ENCODE assay signal across 33 mouse cellular contexts in the genomic region with DNA sequence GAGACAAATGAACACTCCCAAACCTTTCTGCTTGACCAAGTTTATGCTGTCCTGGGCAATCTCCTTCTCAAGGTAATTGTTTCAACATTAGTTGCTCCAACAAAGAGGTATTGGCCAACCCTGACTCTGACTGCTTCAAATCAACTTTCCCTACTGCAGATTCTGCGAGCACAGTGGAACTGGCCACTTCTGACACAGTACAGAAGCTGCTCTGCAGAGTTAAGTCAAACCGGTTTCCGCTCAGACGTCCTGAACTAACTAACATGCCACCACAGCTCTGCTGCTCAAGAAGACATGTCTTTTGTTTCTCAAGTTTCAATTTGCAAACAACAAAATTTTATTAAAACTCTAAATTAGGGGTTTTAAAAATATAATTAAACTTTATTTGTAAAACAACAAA. TPM values are rescaled to one million over a fixed set of nuclear protein-coding genes. Genes with fewer than 3 reads are reported as not detected.
DNase-seq lines count a peak whose midpoint lies in the region; ATAC-seq and TF ChIP-seq lines count a peak whose summit lies in the region.
"Had no signal": no experiment of that assay in that cellular context is flagged by ENCODE, and none has a peak within 500 bp of the region (broad histone marks: within the 10 kb centered on the region; RNA-seq: fewer than 3 reads in every experiment).

No protein-coding gene starts in this region.

- peak; percentile 8 for DNase-seq in kidney, postnatal 10 days
- DNase-seq in kidney, postnatal 25 days = no peak
- DNase-seq in adipocyte (ENCODE audit: low spot score) = peak; percentile 46
- peak; percentile 45 for DNase-seq in gonadal fat pad, adult 2 months (ENCODE audit: low read depth)
- DNase-seq in lung, postnatal 25 days (ENCODE audit: low spot score) = peak; percentile 50
- no peak for DNase-seq in left cerebral cortex, adult 2 months (ENCODE audit: extremely low spot score in 1 of 2, low spot score in 2 of 2)
- DNase-seq in liver, postnatal 0 days = no peak
- DNase-seq: cerebellum, adult 2 months; cerebellum, postnatal 14 days; forebrain, postnatal 0 days; gastrocnemius, postnatal 10 days; kidney, adult 18-20 months; kidney, postnatal 4 days; right cerebral cortex, postnatal 4 days; thymus, postnatal 4 days had no signal

- no peak overlapping the region for H3K4me2 ChIP-seq in liver, postnatal 0 days (ENCODE audit: low read depth, low read length)
- H3K4me2 ChIP-seq: embryonic facial prominence, embryonic 15.5 days; forebrain, embryonic 12.5 days; heart, embryonic 15.5 days; kidney, embryonic 15.5 days; limb, embryonic 12.5 days; liver, embryonic 12.5 days; lung, embryonic 15.5 days; midbrain, embryonic 12.5 days; neural tube, embryonic 12.5 days had no signal

- WGBS in liver, postnatal 0 days (ENCODE audit: insufficient replicate concordance) = 81% methylated on average over 4 of the region's 4 CpGs

- no peak overlapping the region for H3K27ac ChIP-seq in left cerebral cortex, adult 2 months
- H3K27ac ChIP-seq in liver, postnatal 0 days (ENCODE audit: low read depth) = no peak overlapping the region
- H3K27ac ChIP-seq: embryonic facial prominence, embryonic 15.5 days; forebrain, embryonic 12.5 days; heart, embryonic 10.5 days; heart, embryonic 15.5 days; kidney, embryonic 15.5 days; limb, embryonic 12.5 days; liver, embryonic 12.5 days; lung, embryonic 15.5 days; midbrain, embryonic 12.5 days; neural tube, embryonic 12.5 days had no signal

- H3K27me3 ChIP-seq in liver, postnatal 0 days (ENCODE audit: insufficient read depth, low read length) = no peaks in the 10 kb centered on the region
- H3K27me3 ChIP-seq: embryonic facial prominence, embryonic 15.5 days; forebrain, embryonic 12.5 days; heart, embryonic 15.5 days; kidney, embryonic 15.5 days; limb, embryonic 12.5 days; liver, embryonic 12.5 days; lung, embryonic 15.5 days; megakaryocyte, embryonic 14.5 days; midbrain, embryonic 12.5 days; neural tube, embryonic 12.5 days had no signal

- H3K36me3 ChIP-seq in liver, postnatal 0 days (replicated peaks; ENCODE audit: insufficient read depth, low read length) = peaks cover 4% of the 10 kb centered on the region

- H3K9ac ChIP-seq in liver, postnatal 0 days (replicated peaks) = no peak overlapping the region
- H3K9ac ChIP-seq: embryonic facial prominence, embryonic 15.5 days; forebrain, embryonic 12.5 days; forebrain, postnatal 0 days; heart, embryonic 15.5 days; kidney, embryonic 15.5 days; limb, embryonic 12.5 days; liver, embryonic 12.5 days; lung, embryonic 15.5 days; midbrain, embryonic 12.5 days; neural tube, embryonic 12.5 days had no signal

- intact Hi-C loops in left cerebral cortex, adult 2 months (cut with DNase I) = no loop called here

- H3K4me1 ChIP-seq in liver, postnatal 0 days (ENCODE audit: insufficient read depth) = peaks cover 7% of the 10 kb centered on the region

- H3K9me3 ChIP-seq in liver, postnatal 0 days (ENCODE audit: low read length) = no peaks in the 10 kb centered on the region
- H3K9me3 ChIP-seq: embryonic facial prominence, embryonic 15.5 days; forebrain, embryonic 12.5 days; heart, embryonic 10.5 days; heart, embryonic 15.5 days; kidney, embryonic 15.5 days; limb, embryonic 12.5 days; liver, embryonic 12.5 days; lung, embryonic 15.5 days; megakaryocyte, embryonic 14.5 days; midbrain, embryonic 12.5 days; neural tube, embryonic 12.5 days had no signal

- ATAC-seq in liver, postnatal 0 days = no peak
- ATAC-seq: CD4-positive, CD25-positive, alpha-beta regulatory T cell, adult 4 months; forebrain, postnatal 0 days; hindbrain, embryonic 16.5 days; liver, embryonic 12.5 days had no signal

- no peak for TF ChIP-seq EP300 in liver, postnatal 0 days (IDR thresholded peaks at IDR 0.05; ENCODE audit: low read depth)

- H3K4me3 ChIP-seq in left cerebral cortex, adult 2 months = no peak overlapping the region
- no peak overlapping the region for H3K4me3 ChIP-seq in liver, postnatal 0 days (ENCODE audit: low read depth, low read length)
- H3K4me3 ChIP-seq: embryonic facial prominence, embryonic 15.5 days; forebrain, embryonic 12.5 days; heart, embryonic 10.5 days; heart, embryonic 15.5 days; kidney, embryonic 15.5 days; limb, embryonic 12.5 days; liver, embryonic 12.5 days; lung, embryonic 15.5 days; megakaryocyte, embryonic 14.5 days; midbrain, embryonic 12.5 days; myocyte; neural tube, embryonic 12.5 days had no signal

- no peak for TF ChIP-seq CTCF in left cerebral cortex, adult 2 months (IDR thresholded peaks at IDR 0.05)
- TF ChIP-seq CTCF in liver, postnatal 0 days (IDR thresholded peaks at IDR 0.05; ENCODE audit: low read depth) = no peak

RNA-seq across cellular contexts. Expression of gene Copg2, which starts 3.5 kb away (rescaled TPM):
- polyA plus RNA-seq in gonadal fat pad, adult 2 months (2012; rRNA removed) = 26.8 and 26.9 TPM in 2 replicates
- 10 to 100 TPM; 75.2 to 81.9 TPM for total RNA-seq in left cerebral cortex, adult 2 months (2021)
- 6.3 and 6.6 TPM in 2 replicates for polyA plus RNA-seq in liver, postnatal 0 days (2015; fragmentation: Nextera tagmentation; extraction: Ambion mirVana)

RNA-seq across cellular contexts. Expression of gene Tsga13, which starts 22.3 kb away (rescaled TPM):
- polyA plus RNA-seq in gonadal fat pad, adult 2 months (2012; rRNA removed) = 0.31 and 0.65 TPM in 2 replicates
- not detected for total RNA-seq in left cerebral cortex, adult 2 months (2021)
- not detected in 2 replicates for polyA plus RNA-seq in liver, postnatal 0 days (2015; fragmentation: Nextera tagmentation; extraction: Ambion mirVana)
- total RNA-seq: adrenal gland, adult 18-20 months; forebrain, postnatal 0 days; granulocyte monocyte progenitor cell, adult 5-6 weeks; heart, postnatal 25 days had no signal
- polyA plus RNA-seq: CD4-positive, CD25-positive, alpha-beta regulatory T cell, adult 4 months; cerebellum, adult 2 months; embryonic facial prominence, embryonic 15.5 days; heart, embryonic 10.5 days; hindbrain, embryonic 11.5 days; limb, embryonic 12.5 days; liver, embryonic 12.5 days; midbrain, embryonic 12.5 days; myocyte; neural tube, embryonic 12.5 days had no signal

Comparison
In these comparisons a context has a peak if more than half of its experiments do, and no peak if none do; other contexts are left out.
1. DNase-seq: peak in kidney, postnatal 10 days (single experiment), adipocyte (single experiment), gonadal fat pad, adult 2 months (single experiment) and lung, postnatal 25 days (single experiment); none in kidney, postnatal 25 days (0 of 2), left cerebral cortex, adult 2 months (0 of 2) and liver, postnatal 0 days (single experiment).